Mouse (Mus musculus) hindbrain, embryonic 11.5 days (tissue): ENCODE data around the gene Btnl10. TPM values are rescaled to one million over a fixed set of nuclear protein-coding genes. Genes with fewer than 3 reads are reported as not detected.

Experiments
- ATAC-seq: fragments of 200-750 bp; cut with Nextera tagmentation; 2 replicates; pipeline ENCODE4 v1.8.0; 2017; ENCODE audit warnings: mild to moderate bottlenecking, moderate TSS enrichment, moderate library complexity; ENCODE audit not compliant: low FRiP score
- DNase-seq: peaks from one replicate; pipeline ENCODE4 v3.0.0-alpha.2; 2015; ENCODE audit warnings: low spot score
- H3K27ac ChIP-seq: fragments of 300-500 bp; sonication (generic); 2 replicates; pipeline ENCODE4 v1.5.1; 2014; ENCODE audit warnings: mild to moderate bottlenecking, low read depth, low read length
- H3K27me3 ChIP-seq: fragments of 300-500 bp; sonication (generic); 2 replicates; pipeline ENCODE4 v1.6.1; 2014; ENCODE audit warnings: mild to moderate bottlenecking, low read length, moderate library complexity, mixed read lengths; ENCODE audit not compliant: control insufficient read depth, insufficient read depth
- H3K36me3 ChIP-seq: fragments of 300-500 bp; sonication (generic); 2 replicates; pipeline ENCODE4 v1.6.1; 2014; ENCODE audit warnings: mild to moderate bottlenecking, low read length, moderate library complexity, mixed read lengths; ENCODE audit not compliant: control insufficient read depth, insufficient read depth
- H3K4me1 ChIP-seq: fragments of 300-500 bp; sonication (generic); replicated peaks from 2 replicates; pipeline ENCODE4 v1.6.1; 2014; ENCODE audit warnings: low read length, mixed read lengths; ENCODE audit not compliant: control insufficient read depth, insufficient read depth
- H3K4me2 ChIP-seq: fragments of 300-500 bp; sonication (generic); replicated peaks from 2 replicates; pipeline ENCODE4 v1.6.1; 2014; ENCODE audit warnings: mild to moderate bottlenecking, low read depth, low read length
- H3K4me3 ChIP-seq: fragments of 300-500 bp; sonication (generic); 2 replicates; pipeline ENCODE4 v1.5.1; 2014; ENCODE audit warnings: low read depth, low read length
- H3K9ac ChIP-seq: fragments of 300-500 bp; sonication (generic); 2 replicates; pipeline ENCODE4 v1.6.1; 2014; ENCODE audit warnings: low read depth, low read length
- H3K9me3 ChIP-seq: fragments of 300-500 bp; sonication (generic); 2 replicates; pipeline ENCODE4 v1.6.1; 2016; ENCODE audit warnings: low read length; ENCODE audit not compliant: control insufficient read depth
- WGBS: fragments of 180-500 bp; shearing (Covaris S2); extraction: QIAGEN DNeasy Blood & Tissue Kit; methylation state at CpG from one replicate; pipeline ENCODE4 v1.1.7; 2014; 5-methylcytosine and 5-hydroxymethylcytosine counted together
- polyA plus RNA-seq: library from polyadenylated mRNA; unstranded; fragments of >200 nt; fragmentation: Nextera tagmentation; extraction: Ambion mirVana; gene quantifications from 2 replicates; pipeline ENCODE4 v1.2.1, GENCODE M21; 2014

Gene Btnl10
- polyA plus RNA-seq, 1 experiment from 2014 or later = not detected

GRCm38 (mm10) chr11:58959186-58959825 is 41.6 kb downstream of the Btnl10 start:
- H3K36me3 ChIP-seq = no peaks in the 10 kb centered on the region
- H3K4me2 ChIP-seq = peak overlapping the region; percentile 46
- H3K9ac ChIP-seq = 0 out of 2 replicates have a peak overlapping the region, but pooled peaks have one; percentile 12
- H3K9me3 ChIP-seq = no peaks in the 10 kb centered on the region
- H3K27me3 ChIP-seq = peaks cover 6% of the 10 kb centered on the region
- peaks cover 7% of the 10 kb centered on the region for H3K4me1 ChIP-seq
- ATAC-seq (no peak), DNase-seq (no peak)
- H3K4me3 ChIP-seq = peak overlapping the region; percentile 37
- 44% methylated on average over 15 of the region's 15 CpGs for WGBS
- H3K27ac ChIP-seq = no peak overlapping the region

GRCm38 (mm10) chr11:58959921-58960465 is 42.3 kb downstream of the Btnl10 start:
- Histone ChIP-seq H3K27me3 (peaks cover 6% of the 10 kb centered on the region), H3K4me1 (peaks cover 7% of the 10 kb centered on the region)

GRCm38 (mm10) chr11:58961364-58962177 is 43.9 kb downstream of the Btnl10 start:
- H3K27me3 ChIP-seq = peaks cover 6% of the 10 kb centered on the region
- H3K9ac ChIP-seq = no peak overlapping the region
- H3K9me3 ChIP-seq = no peaks in the 10 kb centered on the region
- H3K27ac ChIP-seq = no peak overlapping the region
- ATAC-seq (no peak), DNase-seq (no peak)
- H3K4me3 ChIP-seq = no peak overlapping the region
- WGBS = 63% methylated on average over 50 of the region's 50 CpGs
- H3K36me3 ChIP-seq = no peaks in the 10 kb centered on the region
- peaks cover 7% of the 10 kb centered on the region for H3K4me1 ChIP-seq
- no peak overlapping the region for H3K4me2 ChIP-seq

More at GRCm38 (mm10) chr11:58959921-58960465, 42.3 kb downstream of the Btnl10 start:
- H3K9ac ChIP-seq = peak overlapping the region; percentile 48
- H3K27ac ChIP-seq = peak overlapping the region; percentile 44; the same call in 1 of the 2 replicates
- DNase-seq = peak; percentile 82
- WGBS = 2% methylated on average over 40 of the region's 40 CpGs
- ATAC-seq = peak; percentile 84
- no peaks in the 10 kb centered on the region for H3K9me3 ChIP-seq
- H3K4me2 ChIP-seq = peak overlapping the region; percentile 46
- peak overlapping the region; percentile 37 for H3K4me3 ChIP-seq
- H3K36me3 ChIP-seq = no peaks in the 10 kb centered on the region

- H3K4me3 ChIP-seq = no peak overlapping the region
- H3K36me3 ChIP-seq = no peaks in the 10 kb centered on the region
- H3K4me2 ChIP-seq = no peak overlapping the region
- peak; percentile 26 for DNase-seq
- no peak overlapping the region for H3K9ac ChIP-seq
- H3K27ac ChIP-seq = no peak overlapping the region
- no peaks in the 10 kb centered on the region for H3K9me3 ChIP-seq
- H3K27me3 ChIP-seq = peaks cover 6% of the 10 kb centered on the region
- 0 out of 2 replicates have a peak, but pooled peaks cover 2% of the 10 kb centered on the region for H3K4me1 ChIP-seq
- no peak; the same call in 1 of the 2 replicates for ATAC-seq
- 44% methylated on average over 17 of the region's 17 CpGs for WGBS
These were observed 45.8 kb downstream of the Btnl10 start for GRCm38 (mm10) chr11:58963543-58963942.

- H3K4me1 ChIP-seq = 0 out of 2 replicates have a peak, but pooled peaks cover 2% of the 10 kb centered on the region
- H3K27ac ChIP-seq = no peak overlapping the region
- H3K27me3 ChIP-seq = peaks cover 6% of the 10 kb centered on the region
- H3K4me2 ChIP-seq = no peak overlapping the region
- no peaks in the 10 kb centered on the region for H3K36me3 ChIP-seq
- 87% methylated on average over 7 of the region's 7 CpGs for WGBS
- DNase-seq (no peak), ATAC-seq (no peak)
- H3K9me3 ChIP-seq = no peaks in the 10 kb centered on the region
- H3K9ac ChIP-seq = no peak overlapping the region
- H3K4me3 ChIP-seq = no peak overlapping the region
These were observed 46.5 kb downstream of the Btnl10 start for GRCm38 (mm10) chr11:58964216-58964615.

- Histone ChIP-seq H3K4me1 (0 out of 2 replicates have a peak, but pooled peaks cover 2% of the 10 kb centered on the region), H3K27ac (0 out of 2 replicates have a peak overlapping the region, but pooled peaks have one; percentile 24), H3K27me3 (peaks cover 6% of the 10 kb centered on the region), H3K4me3 (no peak overlapping the region; the same call in 1 of the 2 replicates), H3K36me3 (no peaks in the 10 kb centered on the region), H3K9ac (no peak overlapping the region), H3K9me3 (no peaks in the 10 kb centered on the region), H3K4me2 (no peak overlapping the region)
- DNase-seq (no peak), ATAC-seq (no peak; the same call in 1 of the 2 replicates)
- 56% methylated on average over 12 of the region's 12 CpGs for whole genome bisulfite sequencing
These were observed 47.5 kb downstream of the Btnl10 start for GRCm38 (mm10) chr11:58965001-58965760.

GRCm38 (mm10) chr11:58967346-58967745 is 49.6 kb downstream of the Btnl10 start:
- Histone ChIP-seq H3K27me3 (peaks cover under 1% of the 10 kb centered on the region; the same call in 1 of the 2 replicates), H3K4me3 (no peak overlapping the region), H3K27ac (no peak overlapping the region), H3K4me2 (no peak overlapping the region), H3K9ac (no peak overlapping the region), H3K36me3 (no peaks in the 10 kb centered on the region), H3K9me3 (no peaks in the 10 kb centered on the region), H3K4me1 (0 out of 2 replicates have a peak, but pooled peaks cover 2% of the 10 kb centered on the region)
- 92% methylated on average over 1 of the region's 1 CpGs for WGBS
- ATAC-seq (no peak), DNase-seq (peak; percentile 19)

GRCm38 (mm10) chr11:58968551-58968950 is 50.8 kb downstream of the Btnl10 start:
- no peak for DNase-seq
- no peak overlapping the region for H3K4me3 ChIP-seq
- H3K4me1 ChIP-seq = 0 out of 2 replicates have a peak, but pooled peaks cover 1% of the 10 kb centered on the region
- no peak for ATAC-seq
- no peaks in the 10 kb centered on the region for H3K27me3 ChIP-seq
- no peak overlapping the region for H3K4me2 ChIP-seq
- no peak overlapping the region for H3K27ac ChIP-seq
- 80% methylated on average over 7 of the region's 7 CpGs for WGBS
- H3K36me3 ChIP-seq = no peaks in the 10 kb centered on the region
- H3K9ac ChIP-seq = no peak overlapping the region
- no peaks in the 10 kb centered on the region for H3K9me3 ChIP-seq
